In the genomic region with DNA sequence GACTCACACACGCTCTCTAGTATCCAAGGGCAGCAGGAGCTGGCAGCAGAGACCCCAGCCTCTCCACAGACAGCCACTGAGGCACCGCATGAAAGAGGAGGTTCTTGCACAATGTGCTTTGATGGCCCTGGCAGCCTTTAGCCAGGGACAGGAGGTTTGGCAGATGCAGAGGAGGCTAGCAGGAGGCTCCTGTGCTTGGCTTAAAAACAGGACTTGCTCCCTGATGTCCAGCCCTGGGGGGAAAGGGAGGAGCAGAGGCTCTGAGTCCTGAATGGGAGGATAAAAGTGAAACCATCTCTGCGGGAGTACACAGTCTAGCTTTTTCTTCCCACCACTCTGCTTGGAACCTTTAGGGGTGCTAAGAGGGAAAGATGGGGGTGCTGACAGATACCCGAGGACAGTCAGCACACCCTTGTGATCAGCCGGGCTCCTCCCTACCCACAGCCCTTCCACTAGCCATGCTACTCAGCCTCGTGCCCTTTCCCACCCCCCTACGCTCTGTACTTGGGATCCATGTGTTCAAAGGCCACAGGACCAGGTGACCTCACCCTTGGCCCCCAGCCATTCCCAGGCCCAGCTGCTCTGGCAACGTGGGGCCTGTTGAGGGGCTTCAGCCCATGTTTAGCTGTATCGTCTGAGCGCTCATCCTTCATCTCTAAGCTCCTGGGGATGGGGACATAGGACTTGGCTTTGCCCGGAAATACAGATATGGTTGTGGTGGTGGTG, we compare ENCODE assay signal across 9 mouse cellular contexts. TPM values are rescaled to one million over a fixed set of nuclear protein-coding genes. Genes with fewer than 3 reads are reported as not detected.
DNase-seq lines count a peak whose midpoint lies in the region; ATAC-seq lines count a peak whose summit lies in the region.
"Had no signal": no experiment of that assay in that cellular context is flagged by ENCODE, and none has a peak within 500 bp of the region (broad histone marks: within the 10 kb centered on the region; RNA-seq: fewer than 3 reads in every experiment).

No protein-coding gene starts in this region.

- 68% methylated on average over 11 of the region's 11 CpGs for WGBS in neural tube, embryonic 12.5 days

- H3K4me3 ChIP-seq in neural tube, embryonic 12.5 days, result no peak overlapping the region
- H3K4me3 ChIP-seq: myocyte had no signal

- H3K27me3 ChIP-seq in neural tube, embryonic 12.5 days (replicated peaks), result no peaks in the 10 kb centered on the region

- H3K36me3 ChIP-seq in neural tube, embryonic 12.5 days, result peaks cover 18% of the 10 kb centered on the region; the same call in 1 of the 2 replicates

- DNase-seq in adrenal gland, postnatal 10 days, result peak; percentile 48
- no peak for DNase-seq in adrenal gland, postnatal 4 days (ENCODE audit: low spot score in 2 of 2)
- DNase-seq in neural tube, embryonic 10.5 days (ENCODE audit: extremely low spot score, low spot score), result no peak
- DNase-seq in kidney, adult 8-10 months, result peak; percentile 70 to 72
- DNase-seq in urinary bladder, postnatal 10 days (ENCODE audit: low spot score), result no peak
- no peak for DNase-seq in layer of hippocampus, postnatal 36 days

- no peaks in the 10 kb centered on the region for H3K9me3 ChIP-seq in neural tube, embryonic 12.5 days

- H3K9ac ChIP-seq in neural tube, embryonic 12.5 days, result peak overlapping the region; percentile 29; the same call in 1 of the 2 replicates

- no peak overlapping the region for H3K4me2 ChIP-seq in neural tube, embryonic 12.5 days (replicated peaks)

- peaks cover 25% of the 10 kb centered on the region for H3K4me1 ChIP-seq in neural tube, embryonic 12.5 days

- H3K27ac ChIP-seq in neural tube, embryonic 12.5 days, result no peak overlapping the region

- ATAC-seq in neural tube, embryonic 12.5 days (ENCODE audit: low FRiP score, low read depth), result no peak
- ATAC-seq in frontal cortex, adult (ENCODE audit: low TSS enrichment), result no peak

RNA-seq across cellular contexts. Expression of a gene that starts 12.6 kb away (rescaled TPM):
- total RNA-seq in adrenal gland, postnatal 10 days (2021), result 10 to 100 TPM; 11.2 to 15.0 TPM
- total RNA-seq in adrenal gland, postnatal 4 days (2021), result 10 to 100 TPM; 23.0 to 24.5 TPM
- polyA plus RNA-seq in neural tube, embryonic 12.5 days (2016; fragmentation: Nextera tagmentation; extraction: Ambion mirVana), result 18.3 and 18.4 TPM in 2 replicates
- total RNA-seq in layer of hippocampus, postnatal 36 days (2021), result 1 to 10 TPM; 2.7 to 2.9 TPM

RNA-seq across cellular contexts. Expression of a gene that starts 13.5 kb away (rescaled TPM):
- 10 to 100 TPM; 30.1 to 37.9 TPM for total RNA-seq in adrenal gland, postnatal 10 days (2021)
- 10 to 100 TPM; 51.5 to 54.1 TPM for total RNA-seq in adrenal gland, postnatal 4 days (2021)
- polyA plus RNA-seq in neural tube, embryonic 12.5 days (2016; fragmentation: Nextera tagmentation; extraction: Ambion mirVana), result 8.1 and 8.6 TPM in 2 replicates
- 10 to 100 TPM; 51.3 to 55.6 TPM for total RNA-seq in layer of hippocampus, postnatal 36 days (2021)

RNA-seq across cellular contexts. Expression of a gene that starts 52.0 kb away (rescaled TPM):
- total RNA-seq in adrenal gland, postnatal 10 days (2021), result 100 to 1,000 TPM; 157 to 177 TPM
- 100 to 1,000 TPM; 166 to 176 TPM for total RNA-seq in adrenal gland, postnatal 4 days (2021)
- polyA plus RNA-seq in neural tube, embryonic 12.5 days (2016; fragmentation: Nextera tagmentation; extraction: Ambion mirVana), result 54.1 and 58.5 TPM in 2 replicates
- 100 to 1,000 TPM in 1 of 2 experiments, 10 to 100 TPM in 1; 99.8 to 106 TPM for total RNA-seq in layer of hippocampus, postnatal 36 days (2021)

Comparison
In these comparisons a context has a peak if more than half of its experiments do, and no peak if none do; other contexts are left out.
1. DNase-seq: peak in adrenal gland, postnatal 10 days (single experiment) and kidney, adult 8-10 months (2 of 2); none in adrenal gland, postnatal 4 days (0 of 2), neural tube, embryonic 10.5 days (single experiment), urinary bladder, postnatal 10 days (single experiment) and layer of hippocampus, postnatal 36 days (0 of 2).